ENCODE assay signal across 9 mouse cellular contexts in the genomic region with DNA sequence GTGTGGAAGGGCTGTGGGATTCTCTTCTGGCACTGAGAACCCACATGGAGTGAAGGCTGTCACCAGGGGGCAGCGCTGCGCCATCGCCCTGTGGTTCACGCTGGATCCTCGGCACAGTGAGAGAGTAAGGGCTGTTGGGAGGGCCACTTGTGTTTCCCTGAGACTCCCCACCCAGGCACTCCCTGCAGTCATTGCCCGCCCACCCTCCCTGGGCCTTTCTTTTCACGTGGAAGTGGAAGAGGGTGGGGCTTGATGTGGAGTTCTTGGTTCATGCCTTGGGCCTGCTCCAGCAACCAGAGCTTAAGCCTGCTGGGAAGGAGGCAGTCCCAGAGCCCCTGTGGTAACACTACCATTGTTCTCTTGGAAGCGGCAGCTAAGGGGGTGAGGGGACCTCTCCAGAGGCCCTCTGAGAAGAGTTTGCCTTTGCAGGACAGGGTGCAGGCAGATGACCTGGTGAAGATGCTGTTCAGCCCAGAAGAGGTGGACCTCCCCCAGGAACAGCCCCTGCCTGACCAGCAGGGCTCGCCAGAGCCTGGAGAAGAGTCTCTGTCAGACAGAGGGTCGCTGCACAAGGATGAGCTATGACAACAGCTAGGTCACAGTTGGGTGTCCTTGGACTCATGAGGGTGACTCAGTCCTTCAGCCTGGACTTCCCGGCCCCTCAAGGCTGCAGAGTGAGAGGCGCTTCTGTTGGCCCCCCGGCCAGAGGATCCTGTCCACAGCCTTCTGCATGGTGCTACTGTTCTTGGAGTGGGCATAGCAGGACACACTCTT. TPM values are rescaled to one million over a fixed set of nuclear protein-coding genes. Genes with fewer than 3 reads are reported as not detected.
DNase-seq lines count a peak whose midpoint lies in the region; ATAC-seq lines count a peak whose summit lies in the region.
"Had no signal": no experiment of that assay in that cellular context is flagged by ENCODE, and none has a peak within 500 bp of the region (broad histone marks: within the 10 kb centered on the region; RNA-seq: fewer than 3 reads in every experiment).

No protein-coding gene starts in this region.

- intact Hi-C loops in gastrocnemius, postnatal 36 days (cut with DNase I): loop anchor here (5.0 to 10.0 kb wide), 4 partner anchors 45 to 417 kb away; a partner anchor contains a TSS
- intact Hi-C loops in left cerebral cortex, postnatal 4 days (cut with DNase I): no loop called here

- 22% methylated on average over 13 of the region's 13 CpGs for WGBS in midbrain, embryonic 14.5 days

- H3K4me1 ChIP-seq in midbrain, embryonic 14.5 days (ENCODE audit: control insufficient read depth, insufficient read depth, low read length): 0 out of 2 replicates have a peak, but pooled peaks cover 3% of the 10 kb centered on the region

- no peak overlapping the region for H3K4me3 ChIP-seq in midbrain, embryonic 14.5 days (replicated peaks; ENCODE audit: low read depth, low read length)
- H3K4me3 ChIP-seq: myocyte had no signal

- H3K36me3 ChIP-seq in midbrain, embryonic 14.5 days (ENCODE audit: control insufficient read depth, insufficient read depth, low read length): peaks cover 29% of the 10 kb centered on the region

- DNase-seq in cerebellum, postnatal 10 days: peak; percentile 65 to 75
- DNase-seq in cerebellum, adult 9-11 months: no peak
- peak; percentile 86 for DNase-seq in embryo, embryonic 10 days (ENCODE audit: low spot score)
- peak; percentile 72 to 75 for DNase-seq in gastrocnemius, postnatal 36 days
- peak; percentile 64 for DNase-seq in left cerebral cortex, postnatal 4 days
- DNase-seq in midbrain, embryonic 14.5 days: peak; percentile 81
- peak; percentile 47 to 81 for DNase-seq in spleen, postnatal 10 days (ENCODE audit: low spot score in 2 of 2)

- no peak overlapping the region for H3K4me2 ChIP-seq in midbrain, embryonic 14.5 days (ENCODE audit: low read length)

- no peaks in the 10 kb centered on the region for H3K9me3 ChIP-seq in midbrain, embryonic 14.5 days (ENCODE audit: control insufficient read depth, low read length)

- no peaks in the 10 kb centered on the region for H3K27me3 ChIP-seq in midbrain, embryonic 14.5 days (ENCODE audit: control insufficient read depth, insufficient read depth, low read length)

- peak; percentile 64 for ATAC-seq in inflammation-experienced regulatory T-cells, adult 6 months
- peak; percentile 64; the same call in 1 of the 2 replicates for ATAC-seq in midbrain, embryonic 14.5 days (ENCODE audit: low FRiP score, low TSS enrichment)

- peak overlapping the region; percentile 27; the same call in 1 of the 2 replicates for H3K27ac ChIP-seq in midbrain, embryonic 14.5 days (replicated peaks; ENCODE audit: low read depth, low read length)

- no peak overlapping the region for H3K9ac ChIP-seq in midbrain, embryonic 14.5 days (replicated peaks; ENCODE audit: low read length)

RNA-seq across cellular contexts. Expression of a gene that starts 7.6 kb away (rescaled TPM):
- 1 to 10 TPM; 2.2 to 3.2 TPM for total RNA-seq in gastrocnemius, postnatal 36 days (2021)
- polyA plus RNA-seq in inflammation-experienced regulatory T-cells, adult 6 months (2017; shearing (Covaris generic)): not detected
- under 1 TPM; 0.12 to 0.14 TPM for total RNA-seq in left cerebral cortex, postnatal 4 days (2021)
- polyA plus RNA-seq in midbrain, embryonic 14.5 days (2014; fragmentation: Nextera tagmentation; extraction: Ambion mirVana): 1.4 and 1.8 TPM in 2 replicates

RNA-seq across cellular contexts. Expression of a gene that starts 14.9 kb away (rescaled TPM):
- 10 to 100 TPM; 12.7 to 13.8 TPM for total RNA-seq in gastrocnemius, postnatal 36 days (2021)
- 1 to 10 TPM in 2 of 3 experiments, under 1 TPM in 1; 0.70 to 2.3 (median 1.7) TPM for polyA plus RNA-seq in inflammation-experienced regulatory T-cells, adult 6 months (2017; shearing (Covaris generic))
- total RNA-seq in left cerebral cortex, postnatal 4 days (2021): 10 to 100 TPM; 10.9 to 12.4 TPM
- 10.1 TPM in 2 replicates for polyA plus RNA-seq in midbrain, embryonic 14.5 days (2014; fragmentation: Nextera tagmentation; extraction: Ambion mirVana)

RNA-seq across cellular contexts. Expression of a gene that starts 15.1 kb away (rescaled TPM):
- 10 to 100 TPM; 24.2 to 24.7 TPM for total RNA-seq in gastrocnemius, postnatal 36 days (2021)
- polyA plus RNA-seq in inflammation-experienced regulatory T-cells, adult 6 months (2017; shearing (Covaris generic)): 10 to 100 TPM in 1 of 3 experiments, 1 to 10 TPM in 2; 6.3 to 10.7 (median 7.9) TPM
- 10 to 100 TPM; 29.7 to 36.2 TPM for total RNA-seq in left cerebral cortex, postnatal 4 days (2021)
- polyA plus RNA-seq in midbrain, embryonic 14.5 days (2014; fragmentation: Nextera tagmentation; extraction: Ambion mirVana): 21.1 and 26.0 TPM in 2 replicates

RNA-seq across cellular contexts. Expression of a gene that starts 29.6 kb away (rescaled TPM):
- not detected for total RNA-seq in gastrocnemius, postnatal 36 days (2021)
- polyA plus RNA-seq in inflammation-experienced regulatory T-cells, adult 6 months (2017; shearing (Covaris generic)): not detected
- under 1 TPM; 0.38 to 0.48 TPM for total RNA-seq in left cerebral cortex, postnatal 4 days (2021)
- 0.29 and 0.54 TPM in 2 replicates for polyA plus RNA-seq in midbrain, embryonic 14.5 days (2014; fragmentation: Nextera tagmentation; extraction: Ambion mirVana)

RNA-seq across cellular contexts. Expression of a gene that starts 46.8 kb away (rescaled TPM):
- total RNA-seq in gastrocnemius, postnatal 36 days (2021): 100 to 1,000 TPM; 503 to 580 TPM
- 100 to 1,000 TPM; 161 to 195 (median 174) TPM for polyA plus RNA-seq in inflammation-experienced regulatory T-cells, adult 6 months (2017; shearing (Covaris generic))
- total RNA-seq in left cerebral cortex, postnatal 4 days (2021): 1,000 to 10,000 TPM; 1,087 to 1,125 TPM
- polyA plus RNA-seq in midbrain, embryonic 14.5 days (2014; fragmentation: Nextera tagmentation; extraction: Ambion mirVana): 990 and 1,028 TPM in 2 replicates
